Mouse (Mus musculus) spleen, postnatal 10 days (tissue): ENCODE data around the gene Clk2.

Experiments used
- DNase-seq, 2 experiments: peaks; one replicate each; pipeline ENCODE4 v3.0.0; 2021 to 2022; ENCODE audit warnings: low spot score in 2 of 2

Clk2 gene

GRCm38 (mm10) chr3:89164506-89165267 is at the start of gene Clk2:
TSS of gene Clk2 (plus strand) at chr3:89164795.
- DNase-seq, result peak; percentile 90 to 96

- no peak for DNase-seq
Observed at GRCm38 (mm10) chr3:89115522-89115921, 49.1 kb upstream of the Clk2 start.

GRCm38 (mm10) chr3:89123313-89123712 is 41.3 kb upstream of the Clk2 start:
- DNase-seq, result no peak

GRCm38 (mm10) chr3:89124241-89124640 is 40.4 kb upstream of the Clk2 start:
- DNase-seq, result no peak

- no peak for DNase-seq
Observed at GRCm38 (mm10) chr3:89125981-89126380, 38.6 kb upstream of the Clk2 start.

- DNase-seq, result no peak
Observed at GRCm38 (mm10) chr3:89129908-89130307, 34.7 kb upstream of the Clk2 start.

GRCm38 (mm10) chr3:89131816-89132215 is 32.8 kb upstream of the Clk2 start:
- no peak for DNase-seq

- peak in 1 of 2 experiments; percentile 76 for DNase-seq
Observed at GRCm38 (mm10) chr3:89132285-89133062, 32.1 kb upstream of the Clk2 start.

- no peak for DNase-seq
Observed at GRCm38 (mm10) chr3:89133063-89133450, 31.5 kb upstream of the Clk2 start.

GRCm38 (mm10) chr3:89133752-89134151 is 30.8 kb upstream of the Clk2 start:
- no peak for DNase-seq

- no peak for DNase-seq
Observed at GRCm38 (mm10) chr3:89135958-89136357, 28.6 kb upstream of the Clk2 start, which contains the start of gene Pklr. TSS of gene Pklr (plus strand) at chr3:89136142.

- DNase-seq, result peak; percentile 46 to 57
Observed at GRCm38 (mm10) chr3:89136365-89136764, 28.2 kb upstream of the Clk2 start.

- DNase-seq, result no peak
Observed at GRCm38 (mm10) chr3:89144821-89145220, 19.8 kb upstream of the Clk2 start.

GRCm38 (mm10) chr3:89145566-89145965 is 19.0 kb upstream of the Clk2 start:
- DNase-seq, result no peak

- no peak for DNase-seq
Observed at GRCm38 (mm10) chr3:89147101-89147978, 17.3 kb upstream of the Clk2 start.

GRCm38 (mm10) chr3:89147979-89148311 is 16.6 kb upstream of the Clk2 start:
- DNase-seq, result no peak

GRCm38 (mm10) chr3:89148567-89148966 is 16.0 kb upstream of the Clk2 start:
- DNase-seq, result no peak

GRCm38 (mm10) chr3:89152084-89152835 is 12.3 kb upstream of the Clk2 start:
- no peak for DNase-seq

- no peak for DNase-seq
Observed at GRCm38 (mm10) chr3:89156951-89157350, 7.6 kb upstream of the Clk2 start.

- no peak for DNase-seq
Observed at GRCm38 (mm10) chr3:89158651-89159050, 5.9 kb upstream of the Clk2 start.

- peak; percentile 49 to 76 for DNase-seq
Observed at GRCm38 (mm10) chr3:89159211-89159610, 5.4 kb upstream of the Clk2 start.
